Comparison of ENCODE assay signal across 17 mouse cellular contexts in genomic region chr5:108602537-108602936, GRCm38 (mm10). TPM values are rescaled to one million over a fixed set of nuclear protein-coding genes. Genes with fewer than 3 reads are reported as not detected.
"Had no signal": no experiment of that assay in that cellular context is flagged by ENCODE, and none has a peak within 500 bp of the region (broad histone marks: within the 10 kb centered on the region; RNA-seq: fewer than 3 reads in every experiment).

No protein-coding gene starts in this region.

- ATAC-seq: intestine, embryonic 16.5 days; liver, postnatal 0 days; midbrain, embryonic 15.5 days had no signal

- H3K27ac ChIP-seq: kidney, embryonic 15.5 days; limb, embryonic 12.5 days; liver, embryonic 13.5 days; lung, embryonic 15.5 days; midbrain, embryonic 10.5 days; midbrain, embryonic 15.5 days; neural tube, embryonic 12.5 days; stomach, embryonic 15.5 days had no signal

- DNase-seq: kidney, adult 2 months; kidney, postnatal 14 days; liver; liver, embryonic 13.5 days; liver, postnatal 0 days; lung, postnatal 14 days; thymus, postnatal 4 days had no signal

- H3K4me3 ChIP-seq: kidney, embryonic 15.5 days; limb, embryonic 12.5 days; liver, embryonic 13.5 days; lung, embryonic 15.5 days; midbrain, embryonic 10.5 days; midbrain, embryonic 15.5 days; neural tube, embryonic 12.5 days; stomach, embryonic 15.5 days had no signal

RNA-seq across cellular contexts. Expression of gene Cplx1, which starts 52.7 kb away (rescaled TPM):
- total RNA-seq: monocyte, adult 5-6 weeks; neutrophil, adult 5-6 weeks had no signal
